Mouse (Mus musculus): ENCODE results near the gene Rpgrip1l. TPM values are rescaled to one million over a fixed set of nuclear protein-coding genes. Genes with fewer than 3 reads are reported as not detected.
A peak's percentile ranks its signal among the peaks of the same experiment; 100 is the strongest.

The Rpgrip1l gene
- polyA plus RNA-seq, 1 experiment: 9.9 TPM

GRCm38 (mm10) chr8:91326946-91327345, 13.9 kb upstream of the Rpgrip1l start:
- Histone ChIP-seq H3K36me3 (ENCODE audit: control insufficient read depth, insufficient read depth, low read length, poor library complexity, severe bottlenecking) (no peaks in the 10 kb centered on the region), H3K4me3 (ENCODE audit: low read depth, low read length) (no peak overlapping the region), H3K9me3 (replicated peaks; ENCODE audit: control insufficient read depth, insufficient read depth, low read length, poor library complexity, severe bottlenecking) (no peaks in the 10 kb centered on the region), H3K27ac (ENCODE audit: insufficient read depth, low read length) (no peak overlapping the region), H3K4me1 (ENCODE audit: control insufficient read depth, insufficient read depth, low read length) (peaks cover 6% of the 10 kb centered on the region), H3K9ac (ENCODE audit: low read depth, poor library complexity, severe bottlenecking) (no peak overlapping the region), H3K27me3 (ENCODE audit: control insufficient read depth, insufficient read depth, low read length, poor library complexity, severe bottlenecking) (no peaks in the 10 kb centered on the region)
- TF ChIP-seq EP300 (IDR thresholded peaks at IDR 0.05; ENCODE audit: insufficient read depth, low read depth, low read length): no peak
- TF ChIP-seq POLR2A (IDR thresholded peaks at IDR 0.05; ENCODE audit: insufficient read depth, low read length): no peak
- TF ChIP-seq CTCF (IDR thresholded peaks at IDR 0.05; ENCODE audit: low read depth, low read length): no peak

DNA sequence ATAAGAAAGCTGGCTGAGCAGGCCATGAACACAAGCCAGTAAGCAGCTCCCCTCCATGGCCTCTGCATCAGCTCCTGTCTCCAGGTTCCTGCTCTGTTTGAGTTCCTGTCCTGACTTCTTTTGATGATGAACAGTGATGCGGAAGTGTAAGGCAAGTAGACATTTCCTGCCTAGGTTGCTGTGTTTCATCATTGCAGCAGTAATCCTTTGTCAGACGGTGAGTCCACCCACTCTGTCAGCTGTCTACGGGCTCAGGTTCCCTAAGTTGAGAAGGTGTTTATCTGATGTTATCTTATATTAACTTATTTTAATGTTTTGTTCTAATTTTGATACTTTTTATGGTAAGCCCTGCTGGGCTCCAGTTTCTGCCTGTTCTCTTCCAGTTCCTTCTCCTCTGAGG, 13.0 kb upstream of the Rpgrip1l start:
- peaks cover 6% of the 10 kb centered on the region for H3K4me1 ChIP-seq (ENCODE audit: control insufficient read depth, insufficient read depth, low read length)
- no peak overlapping the region for H3K27ac ChIP-seq (ENCODE audit: insufficient read depth, low read length)
- no peak overlapping the region for H3K4me3 ChIP-seq (ENCODE audit: low read depth, low read length)

DNA sequence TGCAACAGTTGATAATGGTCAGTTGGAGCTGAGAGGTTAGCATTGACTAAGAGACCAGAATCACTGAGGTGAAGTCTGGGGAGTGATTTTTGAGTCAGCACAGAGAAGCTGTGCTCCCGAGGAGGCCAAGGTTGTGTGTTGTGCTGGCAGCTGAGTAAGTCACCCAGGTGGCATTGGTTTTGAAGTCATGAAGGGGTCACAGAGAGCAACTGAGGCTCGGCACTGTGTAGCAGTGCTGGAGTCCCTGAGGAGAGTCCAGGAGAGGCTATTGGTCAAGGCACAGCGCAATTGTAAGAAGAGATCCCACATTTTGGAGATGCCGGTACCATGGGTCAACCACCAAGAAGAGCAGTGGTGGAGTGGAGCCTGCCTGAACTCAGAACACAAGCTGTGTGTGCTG, 11.9 kb upstream of the Rpgrip1l start:
- H3K4me1 ChIP-seq (ENCODE audit: control insufficient read depth, insufficient read depth, low read length): peaks cover 4% of the 10 kb centered on the region
- no peak overlapping the region for H3K9ac ChIP-seq (ENCODE audit: low read depth, poor library complexity, severe bottlenecking)
- no peak overlapping the region for H3K27ac ChIP-seq (ENCODE audit: insufficient read depth, low read length)
- H3K9me3 ChIP-seq (replicated peaks; ENCODE audit: control insufficient read depth, insufficient read depth, low read length, poor library complexity, severe bottlenecking): no peaks in the 10 kb centered on the region
- H3K27me3 ChIP-seq (ENCODE audit: control insufficient read depth, insufficient read depth, low read length, poor library complexity, severe bottlenecking): no peaks in the 10 kb centered on the region
- no peak overlapping the region for H3K4me3 ChIP-seq (ENCODE audit: low read depth, low read length)
- TF ChIP-seq POLR2A (IDR thresholded peaks at IDR 0.05; ENCODE audit: insufficient read depth, low read length): no peak
- H3K36me3 ChIP-seq (ENCODE audit: control insufficient read depth, insufficient read depth, low read length, poor library complexity, severe bottlenecking): no peaks in the 10 kb centered on the region

More for the DNA sequence above, 13.0 kb upstream of the Rpgrip1l start:
- Histone ChIP-seq H3K9ac (ENCODE audit: low read depth, poor library complexity, severe bottlenecking) (no peak overlapping the region), H3K36me3 (ENCODE audit: control insufficient read depth, insufficient read depth, low read length, poor library complexity, severe bottlenecking) (no peaks in the 10 kb centered on the region), H3K27me3 (ENCODE audit: control insufficient read depth, insufficient read depth, low read length, poor library complexity, severe bottlenecking) (no peaks in the 10 kb centered on the region), H3K9me3 (replicated peaks; ENCODE audit: control insufficient read depth, insufficient read depth, low read length, poor library complexity, severe bottlenecking) (no peaks in the 10 kb centered on the region)
- no peak for TF ChIP-seq POLR2A (IDR thresholded peaks at IDR 0.05; ENCODE audit: insufficient read depth, low read length)
- TF ChIP-seq CTCF (IDR thresholded peaks at IDR 0.05; ENCODE audit: low read depth, low read length): no peak
- TF ChIP-seq EP300 (IDR thresholded peaks at IDR 0.05; ENCODE audit: insufficient read depth, low read depth, low read length): no peak

- H3K4me1 ChIP-seq (ENCODE audit: control insufficient read depth, insufficient read depth, low read length): peaks cover 4% of the 10 kb centered on the region
- no peaks in the 10 kb centered on the region for H3K9me3 ChIP-seq (replicated peaks; ENCODE audit: control insufficient read depth, insufficient read depth, low read length, poor library complexity, severe bottlenecking)
- no peak overlapping the region for H3K27ac ChIP-seq (ENCODE audit: insufficient read depth, low read length)
- no peak overlapping the region for H3K4me3 ChIP-seq (ENCODE audit: low read depth, low read length)
- H3K27me3 ChIP-seq (ENCODE audit: control insufficient read depth, insufficient read depth, low read length, poor library complexity, severe bottlenecking): no peaks in the 10 kb centered on the region
- TF ChIP-seq CTCF (IDR thresholded peaks at IDR 0.05; ENCODE audit: low read depth, low read length) (peak; percentile 72), POLR2A (IDR thresholded peaks at IDR 0.05; ENCODE audit: insufficient read depth, low read length) (no peak)
- no peak overlapping the region for H3K9ac ChIP-seq (ENCODE audit: low read depth, poor library complexity, severe bottlenecking)
- H3K36me3 ChIP-seq (ENCODE audit: control insufficient read depth, insufficient read depth, low read length, poor library complexity, severe bottlenecking): no peaks in the 10 kb centered on the region
These were observed 11.2 kb upstream of the Rpgrip1l start for GRCm38 (mm10) chr8:91324271-91324670.

GRCm38 (mm10) chr8:91323511-91323910, 10.4 kb upstream of the Rpgrip1l start:
- Histone ChIP-seq H3K9ac (ENCODE audit: low read depth, poor library complexity, severe bottlenecking) (no peak overlapping the region), H3K36me3 (ENCODE audit: control insufficient read depth, insufficient read depth, low read length, poor library complexity, severe bottlenecking) (no peaks in the 10 kb centered on the region), H3K27me3 (ENCODE audit: control insufficient read depth, insufficient read depth, low read length, poor library complexity, severe bottlenecking) (no peaks in the 10 kb centered on the region), H3K4me1 (ENCODE audit: control insufficient read depth, insufficient read depth, low read length) (peaks cover 4% of the 10 kb centered on the region), H3K9me3 (replicated peaks; ENCODE audit: control insufficient read depth, insufficient read depth, low read length, poor library complexity, severe bottlenecking) (no peaks in the 10 kb centered on the region), H3K27ac (ENCODE audit: insufficient read depth, low read length) (no peak overlapping the region), H3K4me3 (ENCODE audit: low read depth, low read length) (no peak overlapping the region)
- TF ChIP-seq CTCF (IDR thresholded peaks at IDR 0.05; ENCODE audit: low read depth, low read length) (no peak), EP300 (IDR thresholded peaks at IDR 0.05; ENCODE audit: insufficient read depth, low read depth, low read length) (no peak), POLR2A (IDR thresholded peaks at IDR 0.05; ENCODE audit: insufficient read depth, low read length) (no peak)

DNA sequence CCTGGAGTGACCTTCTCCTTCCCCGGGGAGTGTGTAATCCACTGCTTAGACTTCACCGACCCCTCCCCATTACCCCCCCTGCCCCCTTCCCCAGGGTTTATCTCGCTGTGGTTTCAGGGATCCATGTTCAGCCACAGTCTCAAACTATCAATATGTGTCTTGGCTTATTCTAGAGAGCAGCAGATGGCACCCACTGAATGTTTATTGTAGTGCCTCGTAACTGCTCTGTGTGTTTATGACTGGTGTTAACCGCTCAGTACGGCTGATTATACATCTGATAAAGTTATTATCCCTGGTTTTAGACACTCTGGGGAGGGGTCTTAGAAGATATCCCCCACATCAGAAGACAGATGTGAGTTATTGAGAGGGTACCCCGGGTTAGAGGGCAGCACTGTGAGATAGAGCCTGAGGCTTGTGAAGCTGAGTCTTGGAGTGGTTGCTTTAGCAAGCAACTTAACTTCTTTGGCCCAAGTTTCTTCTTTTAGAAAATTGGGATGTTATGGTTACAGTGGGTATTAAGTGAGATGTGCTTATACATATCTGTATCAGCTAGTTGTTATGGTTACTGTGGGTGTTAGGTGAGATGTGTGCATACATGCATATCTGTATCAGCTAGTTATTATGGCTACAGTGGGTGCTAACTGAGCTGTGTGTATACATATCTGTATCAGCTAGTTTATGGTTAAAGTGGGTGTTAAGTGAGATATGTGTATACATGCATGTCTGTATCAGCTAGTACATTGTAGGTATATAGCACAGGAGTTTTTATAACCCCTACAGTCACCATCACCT, 6.1 kb upstream of the Rpgrip1l start:
- no peaks in the 10 kb centered on the region for H3K36me3 ChIP-seq (ENCODE audit: control insufficient read depth, insufficient read depth, low read length, poor library complexity, severe bottlenecking)
- no peaks in the 10 kb centered on the region for H3K9me3 ChIP-seq (replicated peaks; ENCODE audit: control insufficient read depth, insufficient read depth, low read length, poor library complexity, severe bottlenecking)
- no peaks in the 10 kb centered on the region for H3K4me1 ChIP-seq (ENCODE audit: control insufficient read depth, insufficient read depth, low read length)
- H3K27me3 ChIP-seq (ENCODE audit: control insufficient read depth, insufficient read depth, low read length, poor library complexity, severe bottlenecking): no peaks in the 10 kb centered on the region
- TF ChIP-seq EP300 (IDR thresholded peaks at IDR 0.05; ENCODE audit: insufficient read depth, low read depth, low read length): no peak
- TF ChIP-seq CTCF (IDR thresholded peaks at IDR 0.05; ENCODE audit: low read depth, low read length): no peak
- TF ChIP-seq POLR2A (IDR thresholded peaks at IDR 0.05; ENCODE audit: insufficient read depth, low read length): no peak
- no peak overlapping the region for H3K4me3 ChIP-seq (ENCODE audit: low read depth, low read length)
- H3K9ac ChIP-seq (ENCODE audit: low read depth, poor library complexity, severe bottlenecking): no peak overlapping the region
- H3K27ac ChIP-seq (ENCODE audit: insufficient read depth, low read length): no peak overlapping the region

All from ES-Bruce4 (cell line).